Mouse (Mus musculus) ES-Bruce4 (cell line): ENCODE results near the gene Tspan2. TPM values are rescaled to one million over a fixed set of nuclear protein-coding genes. Genes with fewer than 3 reads are reported as not detected.

Source experiments
- H3K27ac ChIP-seq: 2 replicates; pipeline ENCODE4 v1.5.1; 2012; ENCODE audit warnings: low read length, inconsistent platforms; ENCODE audit not compliant: insufficient read depth
- H3K27me3 ChIP-seq: 2 replicates; pipeline ENCODE4 v1.6.1; 2012; ENCODE audit warnings: mild to moderate bottlenecking, low read length, inconsistent platforms; ENCODE audit not compliant: control insufficient read depth, poor library complexity, insufficient read depth, severe bottlenecking
- H3K36me3 ChIP-seq: 2 replicates; pipeline ENCODE4 v1.6.1; 2012; ENCODE audit warnings: inconsistent platforms, mild to moderate bottlenecking, low read length, moderate library complexity; ENCODE audit not compliant: control insufficient read depth, poor library complexity, insufficient read depth, severe bottlenecking
- H3K4me1 ChIP-seq: one replicate; pipeline ENCODE4 v1.8.1; 2011; ENCODE audit warnings: low read length; ENCODE audit not compliant: control insufficient read depth, insufficient read depth
- H3K4me3 ChIP-seq: 2 replicates; pipeline ENCODE4 v1.5.1; 2011; ENCODE audit warnings: low read depth, mild to moderate bottlenecking, low read length
- H3K9ac ChIP-seq: 2 replicates; pipeline ENCODE4 v1.6.1; 2012; ENCODE audit warnings: low read depth, mild to moderate bottlenecking, inconsistent platforms; ENCODE audit not compliant: poor library complexity, severe bottlenecking
- H3K9me3 ChIP-seq: replicated peaks from 2 replicates; pipeline ENCODE4 v1.6.1; 2012; ENCODE audit warnings: mild to moderate bottlenecking, low read length, inconsistent platforms; ENCODE audit not compliant: control insufficient read depth, poor library complexity, insufficient read depth, severe bottlenecking
- CTCF ChIP-seq: IDR thresholded peaks from one replicate; pipeline ENCODE4 v1.8.1; 2011; ENCODE audit warnings: low read depth, low read length
- EP300 ChIP-seq: IDR thresholded peaks from 2 replicates; pipeline ENCODE4 v1.6.1; 2011; ENCODE audit warnings: low read depth, low read length; ENCODE audit not compliant: insufficient read depth
- POLR2A ChIP-seq: IDR thresholded peaks from one replicate; pipeline ENCODE4 v1.8.1; 2011; ENCODE audit warnings: low read length; ENCODE audit not compliant: insufficient read depth
- polyA plus RNA-seq: library from polyadenylated mRNA; stranded (reverse); fragments of >200 nt; gene quantifications from 2 replicates; pipeline ENCODE4 v1.2.4, GENCODE M21; 2011; ENCODE audit warnings: low read depth; ENCODE audit not compliant: missing spikeins, insufficient read depth, insufficient read length

Tspan2 gene
- polyA plus RNA-seq, 1 experiment, result 9.2 TPM

- Histone ChIP-seq H3K4me3 (no peak overlapping the region), H3K27me3 (no peaks in the 10 kb centered on the region), H3K27ac (no peak overlapping the region), H3K9ac (no peak overlapping the region), H3K4me1 (no peaks in the 10 kb centered on the region), H3K36me3 (no peaks in the 10 kb centered on the region), H3K9me3 (no peaks in the 10 kb centered on the region)
- TF ChIP-seq POLR2A (no peak), EP300 (no peak), CTCF (no peak)
Observed at GRCm38 (mm10) chr3:102738161-102738901, 4.0 kb downstream of the Tspan2 start.

GRCm38 (mm10) chr3:102738926-102739325 is 4.6 kb downstream of the Tspan2 start:
- Histone ChIP-seq H3K27me3 (no peaks in the 10 kb centered on the region), H3K4me3 (no peak overlapping the region), H3K36me3 (no peaks in the 10 kb centered on the region), H3K27ac (no peak overlapping the region), H3K9ac (no peak overlapping the region), H3K4me1 (no peaks in the 10 kb centered on the region), H3K9me3 (no peaks in the 10 kb centered on the region)
- TF ChIP-seq POLR2A (no peak), CTCF (no peak), EP300 (no peak)

GRCm38 (mm10) chr3:102742725-102743124 is 8.4 kb downstream of the Tspan2 start:
- no peak for TF ChIP-seq CTCF
- no peak for TF ChIP-seq POLR2A
- no peak for TF ChIP-seq EP300
- no peak overlapping the region for H3K4me3 ChIP-seq
- no peaks in the 10 kb centered on the region for H3K27me3 ChIP-seq
- no peaks in the 10 kb centered on the region for H3K36me3 ChIP-seq
- no peaks in the 10 kb centered on the region for H3K9me3 ChIP-seq
- no peaks in the 10 kb centered on the region for H3K4me1 ChIP-seq
- no peak overlapping the region for H3K27ac ChIP-seq
- H3K9ac ChIP-seq, result no peak overlapping the region

- Histone ChIP-seq H3K27ac (no peak overlapping the region), H3K4me3 (no peak overlapping the region), H3K36me3 (no peaks in the 10 kb centered on the region), H3K27me3 (no peaks in the 10 kb centered on the region), H3K4me1 (no peaks in the 10 kb centered on the region), H3K9me3 (no peaks in the 10 kb centered on the region), H3K9ac (no peak overlapping the region)
- TF ChIP-seq POLR2A, result no peak
- no peak for TF ChIP-seq CTCF
- TF ChIP-seq EP300, result no peak
Observed at GRCm38 (mm10) chr3:102743202-102743601, 8.9 kb downstream of the Tspan2 start.

- Histone ChIP-seq H3K9me3 (no peaks in the 10 kb centered on the region), H3K4me3 (no peak overlapping the region), H3K27ac (no peak overlapping the region), H3K4me1 (no peaks in the 10 kb centered on the region), H3K9ac (no peak overlapping the region), H3K36me3 (no peaks in the 10 kb centered on the region), H3K27me3 (no peaks in the 10 kb centered on the region)
- TF ChIP-seq CTCF (no peak), EP300 (no peak), POLR2A (no peak)
Observed at GRCm38 (mm10) chr3:102743781-102744471, 9.6 kb downstream of the Tspan2 start.

- no peaks in the 10 kb centered on the region for H3K4me1 ChIP-seq
- TF ChIP-seq CTCF, result no peak
- H3K4me3 ChIP-seq, result no peak overlapping the region
- no peaks in the 10 kb centered on the region for H3K36me3 ChIP-seq
- H3K27me3 ChIP-seq, result no peaks in the 10 kb centered on the region
- H3K27ac ChIP-seq, result no peak overlapping the region
- no peaks in the 10 kb centered on the region for H3K9me3 ChIP-seq
- H3K9ac ChIP-seq, result no peak overlapping the region
Observed at GRCm38 (mm10) chr3:102744657-102745056, 10.3 kb downstream of the Tspan2 start.
